Mouse (Mus musculus) testis, adult 2 months (tissue): Measurements from ENCODE around the gene 1700028K03Rik.

ENCODE experiments used
- CTCF ChIP-seq: fragments of 200-500 bp; IDR thresholded peaks from 2 replicates; pipeline ENCODE4 v1.5.1; 2012; ENCODE audit warnings: low read depth, mild to moderate bottlenecking, inconsistent platforms, low read length, moderate library complexity; ENCODE audit not compliant: control insufficient read depth, insufficient read depth, insufficient replicate concordance
- POLR2A ChIP-seq: fragments of 200-500 bp; IDR thresholded peaks from 2 replicates; pipeline ENCODE4 v1.6.1; 2012; ENCODE audit warnings: low read depth, mild to moderate bottlenecking, inconsistent platforms, low read length, moderate library complexity; ENCODE audit not compliant: control insufficient read depth

DNA sequence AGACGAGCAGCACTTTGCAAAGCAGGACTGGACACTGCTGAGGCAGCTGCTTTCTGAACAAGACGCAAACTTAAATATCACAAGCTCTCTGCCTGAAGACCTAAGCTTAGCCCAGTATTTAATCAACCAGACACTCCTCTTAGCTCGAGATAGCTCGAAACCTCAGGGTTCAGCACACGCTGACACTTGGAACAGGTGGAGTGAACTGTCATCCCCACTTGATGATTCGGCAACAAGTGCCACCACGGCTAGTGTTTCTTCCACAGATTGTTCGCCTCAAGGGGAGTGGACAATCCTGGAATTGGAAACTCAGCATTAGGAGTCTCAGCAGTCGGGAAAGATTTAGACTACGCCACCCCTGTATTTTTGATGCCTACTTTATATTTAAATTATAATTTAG, 24.0 kb upstream of the 1700028K03Rik start:
- TF ChIP-seq CTCF, result no peak
- TF ChIP-seq POLR2A, result no peak
